Mouse (Mus musculus) right cerebral cortex, adult 18-20 months (tissue): ENCODE data around the gene Prl2c3.
"Not testable (repeated sequence)": the region's sequence is repeated elsewhere in the genome, so short reads cannot be mapped to it uniquely, and the experiment has no call there.

Source experiments
- DNase-seq: peaks from one replicate; pipeline ENCODE4 v3.0.0; 2022; ENCODE audit warnings: mixed read lengths

The Prl2c3 gene

GRCm38 (mm10) chr13:12799979-12800378 lies at the start of gene Prl2c3:
Gene Prl2c3 (minus strand): TSS chr13:12800079.
- DNase-seq = not testable (repeated sequence)

- not testable (repeated sequence) for DNase-seq
Measured at GRCm38 (mm10) chr13:12848254-12848653, 48.4 kb upstream of the Prl2c3 start.

GRCm38 (mm10) chr13:12844701-12845100 lies 44.8 kb upstream of the Prl2c3 start:
- DNase-seq = not testable (repeated sequence)

- not testable (repeated sequence) for DNase-seq
Measured at GRCm38 (mm10) chr13:12837546-12837945, 37.7 kb upstream of the Prl2c3 start.

- no peak for DNase-seq
Measured at GRCm38 (mm10) chr13:12831769-12832168, 31.9 kb upstream of the Prl2c3 start.

GRCm38 (mm10) chr13:12829031-12829430 lies 29.2 kb upstream of the Prl2c3 start:
- no peak for DNase-seq

- DNase-seq = not testable (repeated sequence)
Measured at GRCm38 (mm10) chr13:12824500-12825176, 24.8 kb upstream of the Prl2c3 start.

GRCm38 (mm10) chr13:12813734-12814424 lies 14.0 kb upstream of the Prl2c3 start:
- not testable (repeated sequence) for DNase-seq

GRCm38 (mm10) chr13:12809591-12809990 lies 9.7 kb upstream of the Prl2c3 start:
- no peak for DNase-seq

- DNase-seq = not testable (repeated sequence)
Measured at GRCm38 (mm10) chr13:12808793-12809512, 9.1 kb upstream of the Prl2c3 start.

GRCm38 (mm10) chr13:12806496-12806895 lies 6.6 kb upstream of the Prl2c3 start:
- DNase-seq = not testable (repeated sequence)

- DNase-seq = not testable (repeated sequence)
Measured at GRCm38 (mm10) chr13:12769442-12770091, 30.3 kb downstream of the Prl2c3 start.
